Mouse (Mus musculus) kidney, adult 11 months (tissue): ENCODE measurements at regions not wholly inside any gene's neighbourhood (a gene's known extent, or its start where the extent isn't known, plus 50 kb on each side); places are given as distances from the start of the nearest gene placed in this dataset.
"Not testable (repeated sequence)": the region's sequence is repeated elsewhere in the genome, so short reads cannot be mapped to it uniquely, and the experiment has no call there.

Experiments used
- DNase-seq: peaks from one replicate; pipeline ENCODE4 v3.0.0; 2022

- no peak for DNase-seq
Observed at GRCm38 (mm10) chr7:64101679-64102078, 52.0 kb upstream of the Trpm1 start.

GRCm38 (mm10) chr7:64099606-64100005 is 54.0 kb upstream of the Trpm1 start:
- DNase-seq: no peak

- no peak for DNase-seq
Observed at GRCm38 (mm10) chr7:64090067-64090466, 63.6 kb upstream of the Trpm1 start.

GRCm38 (mm10) chr7:64089034-64089433 is 64.6 kb upstream of the Trpm1 start:
- DNase-seq: no peak

GRCm38 (mm10) chr7:64083978-64084377 is 69.7 kb upstream of the Trpm1 start:
- DNase-seq: not testable (repeated sequence)

GRCm38 (mm10) chr7:64082651-64083050 is 71.0 kb upstream of the Trpm1 start:
- DNase-seq: no peak

GRCm38 (mm10) chr7:64082201-64082600 is 71.4 kb upstream of the Trpm1 start:
- DNase-seq: no peak

GRCm38 (mm10) chr7:64081618-64082017 is 72.0 kb upstream of the Trpm1 start:
- no peak for DNase-seq

- DNase-seq: no peak
Observed at GRCm38 (mm10) chr7:64081019-64081418, 72.6 kb upstream of the Trpm1 start.

GRCm38 (mm10) chr7:64079301-64079700 is 74.3 kb upstream of the Trpm1 start:
- no peak for DNase-seq

GRCm38 (mm10) chr7:64078646-64079045 is 75.0 kb upstream of the Trpm1 start:
- DNase-seq: no peak

GRCm38 (mm10) chr7:64077526-64077925 is 76.1 kb upstream of the Trpm1 start:
- no peak for DNase-seq

- DNase-seq: no peak
Observed at GRCm38 (mm10) chr7:64076764-64077360, 76.8 kb upstream of the Trpm1 start.

- DNase-seq: no peak
Observed at GRCm38 (mm10) chr7:64075696-64076313, 77.8 kb upstream of the Trpm1 start.

GRCm38 (mm10) chr7:64074661-64075234 is 78.9 kb upstream of the Trpm1 start:
- no peak for DNase-seq

GRCm38 (mm10) chr7:64074186-64074585 is 79.4 kb upstream of the Trpm1 start:
- no peak for DNase-seq

GRCm38 (mm10) chr7:64073781-64074180 is 79.9 kb upstream of the Trpm1 start:
- no peak for DNase-seq

GRCm38 (mm10) chr7:64070930-64071329 is 82.7 kb upstream of the Trpm1 start:
- no peak for DNase-seq

GRCm38 (mm10) chr7:64065529-64066247 is 87.9 kb upstream of the Trpm1 start:
- DNase-seq: no peak

- peak; percentile 52 for DNase-seq
Observed at GRCm38 (mm10) chr7:64064460-64065241, 89.0 kb upstream of the Trpm1 start.

- DNase-seq: no peak
Observed at GRCm38 (mm10) chr7:64061170-64061569, 92.5 kb upstream of the Trpm1 start.

GRCm38 (mm10) chr7:64060582-64060981 is 93.1 kb upstream of the Trpm1 start:
- no peak for DNase-seq

- DNase-seq: no peak
Observed at GRCm38 (mm10) chr7:64060051-64060450, 93.6 kb upstream of the Trpm1 start.
